Mouse (Mus musculus): ENCODE measurements around the gene H2al1n. TPM values are rescaled to one million over a fixed set of nuclear protein-coding genes. Genes with fewer than 3 reads are reported as not detected.

Gene H2al1n
- polyA plus RNA-seq (2015; fragmentation: Nextera tagmentation; extraction: Ambion mirVana): not detected in 2 replicates

DNA sequence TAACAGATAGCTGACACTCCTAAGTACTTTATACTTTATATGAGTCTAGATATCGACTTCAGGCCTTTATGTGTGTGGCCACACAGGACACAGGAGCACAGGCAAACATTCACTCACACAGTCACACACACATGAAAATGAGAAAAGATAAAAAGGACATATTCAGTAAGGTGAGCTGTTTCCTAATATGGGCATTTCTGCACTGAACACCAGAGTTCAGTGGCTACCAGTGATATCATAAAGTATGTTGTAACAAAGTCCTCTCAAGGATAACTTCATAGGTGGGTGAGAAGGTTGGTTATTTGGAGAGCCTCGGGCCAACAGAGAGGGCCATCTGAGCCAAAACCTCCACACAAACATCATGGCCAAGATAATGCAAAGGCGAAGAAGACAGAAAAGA is at the start of gene H2al1n:
Gene H2al1n (plus strand): TSS at position 301 of the 400 bp plus-strand sequence.

